25 mouse cellular contexts compared by ENCODE assay signal in genomic region chr1:181637997-181638713, GRCm38 (mm10).
DNase-seq lines count a peak whose midpoint lies in the region; TF ChIP-seq lines count a peak whose summit lies in the region.
"Had no signal": no experiment of that assay in that cellular context is flagged by ENCODE, and none has a peak within 500 bp of the region (broad histone marks: within the 10 kb centered on the region; RNA-seq: fewer than 3 reads in every experiment).

No protein-coding gene starts in this region.

- peaks cover 9 to 14% of the 10 kb centered on the region in 2 experiments for H3K4me1 ChIP-seq in CH12.LX (ENCODE audit: control insufficient read depth in 1 of 2, insufficient read depth in 2 of 2)
- H3K4me1 ChIP-seq: embryonic facial prominence, embryonic 13.5 days; kidney, embryonic 15.5 days; limb, embryonic 13.5 days; liver, embryonic 12.5 days; midbrain, embryonic 10.5 days; neural tube, embryonic 13.5 days had no signal

- in situ Hi-C loops in CH12.LX (cut with MboI; ENCODE audit: low pct_ligation_motif_present, low pct_unique_long_range_greater_than_20kb, low sequenced_read_pairs): no loop called here

- H3K79me2 ChIP-seq in CH12.LX (replicated peaks; ENCODE audit: control insufficient read depth, extremely low read depth, insufficient read depth, poor library complexity, severe bottlenecking): no peaks in the 10 kb centered on the region

- TF ChIP-seq CTCF in CH12.LX (conservative IDR thresholded peaks at IDR 0.05 in 1 of 2, IDR thresholded peaks at IDR 0.05 in 1 of 2; ENCODE audit: low read depth in 2 of 2, low read length in 2 of 2): no peak

- dilution Hi-C loops in CH12.LX (cut with MboI; ENCODE audit: extremely low pct_ligation_motif_present, extremely low pct_unique_long_range_greater_than_20kb, low sequenced_read_pairs): no loop called here

- H3K4me2 ChIP-seq in CH12.LX (ENCODE audit: insufficient read depth, low read depth, poor library complexity, severe bottlenecking): peak overlapping the region; percentile 6; the same call in 1 of the 2 replicates
- H3K4me2 ChIP-seq: embryonic facial prominence, embryonic 13.5 days; kidney, embryonic 15.5 days; limb, embryonic 13.5 days; liver, embryonic 12.5 days; neural tube, embryonic 13.5 days had no signal

- H3K27ac ChIP-seq in CH12.LX (ENCODE audit: insufficient read depth, low read depth): no peak overlapping the region
- H3K27ac ChIP-seq: embryonic facial prominence, embryonic 13.5 days; heart, adult 2 months; kidney, embryonic 15.5 days; limb, embryonic 13.5 days; liver, embryonic 12.5 days; midbrain, embryonic 10.5 days; neural tube, embryonic 13.5 days had no signal

- no peak overlapping the region for H3K9ac ChIP-seq in CH12.LX (ENCODE audit: insufficient read depth, low read depth)
- H3K9ac ChIP-seq: embryonic facial prominence, embryonic 13.5 days; kidney, embryonic 15.5 days; limb, embryonic 13.5 days; liver, embryonic 12.5 days; neural tube, embryonic 13.5 days had no signal

- no peaks in the 10 kb centered on the region for H3K27me3 ChIP-seq in CH12.LX (replicated peaks)
- H3K27me3 ChIP-seq: embryonic facial prominence, embryonic 13.5 days; kidney, embryonic 15.5 days; liver, embryonic 12.5 days; neural tube, embryonic 13.5 days had no signal

- peak; percentile 66 for DNase-seq in heart, adult 11 months
- DNase-seq in heart, adult 9 months (ENCODE audit: low spot score in 2 of 2): no peak
- peak; percentile 28 to 37 for DNase-seq in layer of hippocampus, postnatal 14 days (ENCODE audit: low spot score in 2 of 2)
- no peak for DNase-seq in layer of hippocampus, adult 9-11 months
- DNase-seq in 3T3-L1 (ENCODE audit: low read depth, low spot score) (peak; percentile 42), CH12.LX (ENCODE audit: extremely low read depth) (no peak)
- DNase-seq in urinary bladder, postnatal 25 days (ENCODE audit: low spot score): no peak
- DNase-seq: adrenal gland, postnatal 36 days; cerebellum, adult 11-12 months; gastrocnemius, postnatal 25 days; heart, adult 2 months; kidney, postnatal 36 days; lung, adult 18-20 months; lung, postnatal 10 days; retina, postnatal 1 day; right cerebral cortex, postnatal 4 days; thymus, postnatal 14 days had no signal

- no peak for TF ChIP-seq POLR2A in CH12.LX (IDR thresholded peaks at IDR 0.05; ENCODE audit: low read depth, low read length)

- no peaks in the 10 kb centered on the region for H3K36me3 ChIP-seq in CH12.LX (replicated peaks in 1 of 2; ENCODE audit: control insufficient read depth in 1 of 2, insufficient read depth in 1 of 2, low read length in 1 of 2)
- H3K36me3 ChIP-seq: embryonic facial prominence, embryonic 13.5 days; kidney, embryonic 15.5 days; limb, embryonic 13.5 days; liver, embryonic 12.5 days; midbrain, embryonic 10.5 days; neural tube, embryonic 13.5 days had no signal

- TF ChIP-seq EP300 in CH12.LX (IDR thresholded peaks at IDR 0.05; ENCODE audit: low read length): no peak

- no peak for TF ChIP-seq RAD21 in CH12.LX (IDR thresholded peaks at IDR 0.05; ENCODE audit: low read depth, low read length)

- no peaks in the 10 kb centered on the region for H3K9me3 ChIP-seq in CH12.LX (replicated peaks; ENCODE audit: low read length)
- H3K9me3 ChIP-seq: embryonic facial prominence, embryonic 13.5 days; kidney, embryonic 15.5 days; limb, embryonic 13.5 days; liver, embryonic 12.5 days; midbrain, embryonic 10.5 days; neural tube, embryonic 13.5 days had no signal

- no peak overlapping the region for H3K4me3 ChIP-seq in CH12.LX (replicated peaks in 1 of 3; ENCODE audit: low read depth in 2 of 3, low read length in 2 of 3, poor library complexity in 1 of 3)
- H3K4me3 ChIP-seq: embryonic facial prominence, embryonic 13.5 days; erythroblast, embryonic 14.5 days; heart, adult 2 months; kidney, embryonic 15.5 days; limb, embryonic 13.5 days; liver, embryonic 12.5 days; midbrain, embryonic 10.5 days; myocyte; neural tube, embryonic 13.5 days had no signal

TF ChIP-seq in CH12.LX, 34 proteins besides CTCF, POLR2A, EP300 and RAD21:
- TF ChIP-seq MYC (IDR thresholded peaks at IDR 0.05; ENCODE audit: low read depth, low read length): no peak
- TF ChIP-seq BHLHE40 (IDR thresholded peaks at IDR 0.05; ENCODE audit: low read depth, low read length): peak; percentile 69

Comparison
In these comparisons a context has a peak if more than half of its experiments do, and no peak if none do; other contexts are left out.
1. DNase-seq: peak in heart, adult 11 months (single experiment), layer of hippocampus, postnatal 14 days (2 of 2) and 3T3-L1 (single experiment); none in heart, adult 9 months (0 of 2), layer of hippocampus, adult 9-11 months (single experiment), CH12.LX (single experiment) and urinary bladder, postnatal 25 days (single experiment).